Mouse (Mus musculus) testis, adult 2 months (tissue): ENCODE results near the gene Cpsf6.

Experiments used
- CTCF ChIP-seq: fragments of 200-500 bp; IDR thresholded peaks from 2 replicates; pipeline ENCODE4 v1.5.1; 2012; ENCODE audit warnings: low read depth, mild to moderate bottlenecking, inconsistent platforms, low read length, moderate library complexity; ENCODE audit not compliant: control insufficient read depth, insufficient read depth, insufficient replicate concordance
- POLR2A ChIP-seq: fragments of 200-500 bp; IDR thresholded peaks from 2 replicates; pipeline ENCODE4 v1.6.1; 2012; ENCODE audit warnings: low read depth, mild to moderate bottlenecking, inconsistent platforms, low read length, moderate library complexity; ENCODE audit not compliant: control insufficient read depth

- TF ChIP-seq POLR2A: no peak
- TF ChIP-seq CTCF: no peak
Measured at GRCm38 (mm10) chr10:117397106-117397625, 17.4 kb upstream of the Cpsf6 start.
